Mouse (Mus musculus) E14TG2a.4 (cell line): ENCODE results near the gene Fam189a2.

Experiments used
- H3K27me3 ChIP-seq: 2 replicates; pipeline ENCODE4 v1.6.1; 2014; ENCODE audit warnings: low read length, control low read depth; ENCODE audit not compliant: insufficient read depth
- H3K36me3 ChIP-seq: 2 replicates; pipeline ENCODE4 v1.6.1; 2014; ENCODE audit warnings: low read length, control low read depth; ENCODE audit not compliant: insufficient read depth
- H3K4me1 ChIP-seq: replicated peaks from 2 replicates; pipeline ENCODE4 v1.6.1; 2014; ENCODE audit warnings: low read depth, low read length, control low read depth
- H3K4me3 ChIP-seq: replicated peaks from 2 replicates; pipeline ENCODE4 v1.5.1; 2014; ENCODE audit warnings: mild to moderate bottlenecking, low read length
- H3K9me3 ChIP-seq: 2 replicates; pipeline ENCODE4 v1.6.1; 2014; ENCODE audit warnings: low read length, control low read depth
- CTCF ChIP-seq: conservative IDR thresholded peaks from 2 replicates; pipeline ENCODE4 v1.5.1; 2014; ENCODE audit warnings: low read length
- NANOG ChIP-seq: IDR thresholded peaks from 2 replicates; pipeline ENCODE4 v1.6.1; 2014; ENCODE audit warnings: borderline replicate concordance, low read length, mixed read lengths
- POU5F1 ChIP-seq: IDR thresholded peaks from 2 replicates; pipeline ENCODE4 v1.6.1; 2014; ENCODE audit warnings: low read length, borderline replicate concordance

Gene Fam189a2

DNA sequence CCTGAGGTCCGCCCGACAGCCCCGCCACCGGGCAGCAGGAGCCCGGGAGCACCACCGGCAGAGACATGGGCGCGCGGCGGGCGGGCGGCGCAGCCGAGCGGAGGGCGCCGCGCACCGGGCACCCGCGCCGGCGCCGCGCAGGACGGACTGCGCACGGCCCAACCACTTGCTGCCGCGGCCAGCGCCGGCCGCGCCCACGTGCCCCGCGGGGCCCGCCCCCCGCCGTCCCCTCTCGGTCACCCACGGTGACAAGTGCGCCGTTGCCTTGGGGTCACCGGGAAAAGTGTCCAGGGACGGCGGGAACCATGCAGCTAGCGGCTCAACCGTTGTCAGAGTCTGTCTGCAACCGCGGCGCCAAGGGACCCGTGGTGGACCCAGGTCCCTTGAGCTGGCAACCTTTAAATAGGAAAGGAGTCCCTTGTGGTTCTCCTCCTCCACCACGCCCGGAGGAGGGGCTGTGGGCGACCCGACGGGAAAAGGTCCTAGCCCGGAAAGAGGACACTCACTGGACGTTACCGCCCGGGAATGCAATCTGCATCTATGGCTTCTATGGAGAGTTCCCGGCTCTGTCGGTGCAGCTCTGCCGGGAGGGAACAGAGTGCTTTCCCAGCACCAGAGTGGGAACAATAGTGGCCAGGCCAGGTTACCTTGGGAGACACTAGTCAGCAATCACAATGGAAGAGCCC is at the start of gene Fam189a2:
Gene Fam189a2 (minus strand): TSS at position 149 of the 686 bp plus-strand sequence.
- Histone ChIP-seq H3K4me3 (peak within 1 kb of the TSS; percentile 81), H3K27me3 (peaks cover 52% of the 10 kb centered on the region), H3K36me3 (no peaks in the 10 kb centered on the region), H3K9me3 (no peaks in the 10 kb centered on the region), H3K4me1 (peaks cover 47% of the 10 kb centered on the region)
- TF ChIP-seq POU5F1 (no peak), NANOG (no peak), CTCF (no peak)

DNA sequence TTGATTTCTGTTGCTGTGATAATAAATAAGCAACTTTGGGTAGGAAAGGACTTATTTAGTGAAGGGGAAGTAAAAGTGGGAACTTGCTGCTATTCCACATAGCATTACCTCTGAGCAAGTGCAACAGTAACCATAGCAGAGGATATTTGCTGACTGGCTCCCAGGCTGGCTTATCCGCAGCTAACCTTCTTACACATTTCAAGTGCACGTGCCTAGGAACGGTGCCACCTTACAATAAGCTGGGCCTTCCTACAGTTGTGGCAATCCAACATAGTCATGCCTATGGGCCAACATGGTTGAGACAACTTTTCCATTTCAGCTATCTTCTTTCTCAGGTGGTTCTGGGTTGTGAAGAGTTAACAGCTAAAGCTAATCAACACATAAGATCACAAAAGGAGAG is 46.8 kb upstream of the Fam189a2 start:
- Histone ChIP-seq H3K36me3 (no peaks in the 10 kb centered on the region), H3K4me1 (peaks cover 8% of the 10 kb centered on the region), H3K9me3 (no peaks in the 10 kb centered on the region; the same call in 1 of the 2 replicates), H3K27me3 (peaks cover 93% of the 10 kb centered on the region), H3K4me3 (no peak overlapping the region)
- no peak for TF ChIP-seq CTCF
- TF ChIP-seq POU5F1, result no peak
- no peak for TF ChIP-seq NANOG

DNA sequence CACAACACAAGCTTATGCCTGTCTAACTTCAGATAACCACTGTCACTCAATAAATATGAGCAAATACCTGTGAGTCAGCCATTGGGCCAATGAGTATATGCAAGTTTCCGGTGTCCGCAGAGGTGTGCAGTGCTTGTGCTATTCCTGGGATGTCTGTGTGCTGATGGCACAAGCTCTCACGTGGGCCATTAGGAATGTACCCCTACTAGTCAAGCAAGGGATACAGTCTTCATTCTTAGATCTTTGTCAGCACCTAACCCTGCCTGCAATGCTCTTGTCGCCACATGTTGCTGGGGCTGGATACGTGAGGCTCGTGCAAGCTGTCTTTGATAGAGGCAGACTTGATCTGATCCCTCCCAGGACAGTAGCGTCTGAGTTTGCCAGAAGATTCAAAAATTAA is 45.7 kb upstream of the Fam189a2 start:
- Histone ChIP-seq H3K4me3 (no peak overlapping the region), H3K4me1 (peaks cover 11% of the 10 kb centered on the region), H3K9me3 (no peaks in the 10 kb centered on the region; the same call in 1 of the 2 replicates), H3K36me3 (no peaks in the 10 kb centered on the region), H3K27me3 (peaks cover 90% of the 10 kb centered on the region)
- TF ChIP-seq CTCF, result no peak
- TF ChIP-seq POU5F1, result no peak
- TF ChIP-seq NANOG, result no peak

DNA sequence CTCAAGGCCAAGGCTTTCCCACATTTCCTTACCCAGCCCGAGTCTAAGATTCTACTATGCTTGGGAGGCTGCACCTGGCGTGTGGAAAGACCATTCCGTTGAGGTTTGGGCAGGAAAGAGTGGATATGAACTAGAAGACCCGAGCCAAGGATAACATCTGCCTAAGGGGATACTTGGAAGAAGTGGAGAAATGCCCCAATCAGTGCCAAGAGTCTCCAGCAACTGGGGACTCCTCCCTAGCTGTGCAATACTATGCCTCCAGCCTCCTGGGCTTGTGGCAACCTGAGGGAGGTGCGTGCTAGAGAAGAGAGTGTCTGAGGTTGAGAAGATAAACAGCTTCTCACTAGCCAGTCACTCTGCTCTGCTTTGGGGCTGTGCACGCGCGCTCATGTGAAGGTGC is 45.1 kb upstream of the Fam189a2 start:
- peaks cover 11% of the 10 kb centered on the region for H3K4me1 ChIP-seq
- no peaks in the 10 kb centered on the region; the same call in 1 of the 2 replicates for H3K9me3 ChIP-seq
- H3K4me3 ChIP-seq, result no peak overlapping the region
- H3K36me3 ChIP-seq, result no peaks in the 10 kb centered on the region
- no peak for TF ChIP-seq NANOG
- TF ChIP-seq CTCF, result no peak
- H3K27me3 ChIP-seq, result peaks cover 90% of the 10 kb centered on the region

DNA sequence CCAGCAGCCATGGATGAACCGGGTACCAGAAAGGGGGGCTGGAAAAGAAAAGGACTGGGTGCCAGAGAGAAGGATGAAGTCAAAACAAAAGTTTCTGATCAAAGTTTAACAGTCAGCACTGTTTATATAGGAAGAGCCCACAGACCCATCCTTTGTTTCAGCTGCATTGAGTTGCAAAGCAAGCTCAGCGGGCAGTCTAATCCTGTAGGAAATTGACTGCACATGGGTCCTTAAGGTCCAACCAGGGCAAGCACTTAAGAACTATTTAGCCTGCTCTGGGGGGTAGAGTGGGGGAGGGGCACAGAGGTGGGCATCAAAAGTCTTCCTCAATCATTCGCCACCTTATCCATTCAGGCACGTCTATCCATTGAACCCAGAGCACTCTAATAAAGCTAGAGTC is 42.3 kb upstream of the Fam189a2 start:
- Histone ChIP-seq H3K36me3 (no peaks in the 10 kb centered on the region), H3K4me1 (peaks cover 11% of the 10 kb centered on the region), H3K9me3 (no peaks in the 10 kb centered on the region; the same call in 1 of the 2 replicates), H3K27me3 (peaks cover 71% of the 10 kb centered on the region), H3K4me3 (no peak overlapping the region)
- no peak for TF ChIP-seq POU5F1
- peak; percentile 76 for TF ChIP-seq NANOG

DNA sequence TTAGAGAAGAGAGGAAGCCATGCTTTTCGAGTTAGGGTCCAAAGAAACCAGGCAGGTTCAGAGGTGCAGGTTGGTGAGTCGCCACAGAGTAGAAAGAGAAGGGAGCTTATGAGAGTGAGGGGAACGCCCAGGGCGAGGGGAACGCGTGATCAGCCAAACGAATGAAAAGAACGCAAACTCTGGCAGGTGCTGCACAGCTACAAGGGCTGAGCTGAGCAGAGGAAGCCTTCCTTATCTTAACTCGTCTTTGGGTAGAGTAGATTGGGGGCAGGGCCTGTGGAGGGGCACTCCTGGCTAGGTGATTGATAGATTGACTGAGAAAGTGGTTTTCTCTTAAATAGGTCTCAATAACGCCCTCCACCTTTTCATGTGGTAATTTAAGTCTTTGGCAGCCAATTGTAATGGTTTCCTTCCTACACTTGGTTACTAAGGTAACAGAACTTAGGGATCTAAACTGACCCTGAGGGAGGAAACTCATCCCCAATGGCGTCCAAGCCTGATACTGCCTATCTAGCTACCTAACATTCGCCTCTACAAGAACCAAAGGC is 33.6 kb upstream of the Fam189a2 start:
- no peaks in the 10 kb centered on the region for H3K9me3 ChIP-seq
- no peak for TF ChIP-seq NANOG
- no peak for TF ChIP-seq CTCF
- TF ChIP-seq POU5F1, result no peak
- H3K36me3 ChIP-seq, result no peaks in the 10 kb centered on the region
- peak overlapping the region; percentile 11; the same call in 1 of the 2 replicates for H3K4me3 ChIP-seq
- H3K27me3 ChIP-seq, result peaks cover 21% of the 10 kb centered on the region
- H3K4me1 ChIP-seq, result peaks cover 20% of the 10 kb centered on the region

DNA sequence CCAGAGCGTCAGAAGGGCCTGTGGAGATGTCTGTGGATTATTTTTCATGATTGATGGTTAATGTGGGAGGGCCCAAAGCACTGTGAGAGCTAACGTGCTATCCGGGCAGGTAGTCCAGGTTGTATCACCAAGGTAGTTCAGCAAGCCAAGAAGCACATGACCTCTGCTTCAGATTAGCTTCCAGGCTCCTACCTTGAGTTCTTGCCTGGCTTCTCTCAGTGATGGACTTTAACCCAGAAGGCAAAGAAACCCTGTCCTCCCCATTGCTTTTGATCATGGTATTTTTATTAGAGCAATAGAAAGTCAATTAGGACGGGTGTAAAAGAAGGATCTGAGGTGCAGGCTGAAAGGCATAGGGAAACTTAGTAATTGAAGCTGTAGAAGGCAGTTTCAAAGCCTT is 32.8 kb upstream of the Fam189a2 start:
- Histone ChIP-seq H3K9me3 (no peaks in the 10 kb centered on the region), H3K4me3 (no peak overlapping the region)
- no peak for TF ChIP-seq POU5F1
- TF ChIP-seq CTCF, result no peak
- TF ChIP-seq NANOG, result no peak

DNA sequence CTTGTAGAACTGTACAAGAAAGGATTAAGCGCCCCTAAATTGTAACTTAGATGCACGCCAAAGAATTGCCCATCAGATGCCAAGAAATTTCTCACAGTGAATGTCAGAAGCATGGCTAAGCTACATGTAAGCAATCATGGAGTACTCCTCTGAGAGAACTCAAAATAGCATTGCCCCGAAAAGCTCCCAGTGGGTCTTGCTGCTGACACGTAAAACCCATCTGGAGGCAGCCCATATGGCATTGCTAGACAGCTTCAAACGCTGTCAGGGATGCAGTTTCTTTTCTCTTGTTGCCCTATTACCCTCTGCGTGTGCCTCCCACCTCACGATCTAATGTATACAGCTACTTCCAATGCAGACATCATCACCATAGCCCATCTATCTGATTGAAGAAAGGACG is 28.0 kb upstream of the Fam189a2 start:
- Histone ChIP-seq H3K4me3 (no peak overlapping the region), H3K4me1 (peaks cover 8% of the 10 kb centered on the region), H3K27me3 (peaks cover 11% of the 10 kb centered on the region), H3K9me3 (peaks cover 5% of the 10 kb centered on the region), H3K36me3 (no peaks in the 10 kb centered on the region)
- no peak for TF ChIP-seq NANOG
- TF ChIP-seq CTCF, result no peak
- no peak for TF ChIP-seq POU5F1

More for the DNA sequence above, 32.8 kb upstream of the Fam189a2 start:
- no peaks in the 10 kb centered on the region for H3K36me3 ChIP-seq
- peaks cover 20% of the 10 kb centered on the region for H3K27me3 ChIP-seq
- H3K4me1 ChIP-seq, result peaks cover 20% of the 10 kb centered on the region
